Mouse (Mus musculus) MEL (cell line): Measurements from ENCODE around the gene Ptgs1. TPM values are rescaled to one million over a fixed set of nuclear protein-coding genes. Genes with fewer than 3 reads are reported as not detected.

Source experiments
- DNase-seq: peaks from one replicate; pipeline ENCODE4 v3.0.0; 2011; ENCODE audit warnings: low read depth, low spot score
- H3K27ac ChIP-seq: 2 replicates; pipeline ENCODE4 v1.5.1; 2012; ENCODE audit warnings: low read depth, mild to moderate bottlenecking, control low read depth, low read length, moderate library complexity; ENCODE audit not compliant: control insufficient read depth
- H3K27me3 ChIP-seq, 2 experiments: fragments of 150-350 bp in 1 of 2; sonication (generic) in 1 of 2; 2 replicates each; pipeline ENCODE4 v1.6.1; 2012; ENCODE audit warnings: low read length in 2 of 2, mild to moderate bottlenecking in 2 of 2, improper control_type of control experiment in 1 of 2, moderate library complexity in 1 of 2; ENCODE audit not compliant: insufficient read depth in 2 of 2, control insufficient read depth in 1 of 2
- H3K36me3 ChIP-seq, 2 experiments: 2 replicates each; pipeline ENCODE4 v1.6.1; 2012 to 2014; ENCODE audit warnings: low read length in 2 of 2, improper control_type of control experiment in 1 of 2, inconsistent platforms in 1 of 2, mild to moderate bottlenecking in 1 of 2; ENCODE audit not compliant: insufficient read depth in 2 of 2, control insufficient read depth in 1 of 2
- H3K4me1 ChIP-seq, 2 experiments: fragments of 150-350 bp in 1 of 2; sonication (generic) in 1 of 2; 2 replicates each; pipeline ENCODE4 v1.6.1; 2012; ENCODE audit warnings: low read length in 2 of 2, improper control_type of control experiment in 1 of 2, mild to moderate bottlenecking in 1 of 2; ENCODE audit not compliant: insufficient read depth in 2 of 2, control insufficient read depth in 1 of 2
- H3K4me3 ChIP-seq, 2 experiments: fragments of 150-350 bp in 1 of 2; sonication (generic) in 1 of 2; 2 replicates each; pipeline ENCODE4 v1.5.1; 2012; ENCODE audit warnings: low read depth in 2 of 2, low read length in 2 of 2, mild to moderate bottlenecking in 2 of 2, moderate library complexity in 2 of 2, control low read depth in 1 of 2, improper control_type of control experiment in 1 of 2; ENCODE audit not compliant: control insufficient read depth in 1 of 2, insufficient read depth in 1 of 2
- H3K79me2 ChIP-seq: 2 replicates; pipeline ENCODE4 v1.6.1; 2012; ENCODE audit warnings: mild to moderate bottlenecking, low read length, moderate library complexity; ENCODE audit not compliant: control insufficient read depth, poor library complexity, insufficient read depth
- H3K9ac ChIP-seq: 2 replicates; pipeline ENCODE4 v1.6.1; 2012; ENCODE audit warnings: low read depth, mild to moderate bottlenecking, control low read depth, low read length, moderate library complexity; ENCODE audit not compliant: control insufficient read depth, poor library complexity, severe bottlenecking
- H3K9me3 ChIP-seq: fragments of 150-350 bp; sonication (generic); replicated peaks from 2 replicates; pipeline ENCODE4 v1.6.1; 2012; ENCODE audit warnings: mild to moderate bottlenecking, low read length, improper control_type of control experiment, moderate library complexity; ENCODE audit not compliant: insufficient read depth
- CHD1 ChIP-seq: IDR thresholded peaks from 2 replicates; pipeline ENCODE4 v1.6.1; 2012; ENCODE audit warnings: low read depth, mild to moderate bottlenecking, inconsistent platforms, low read length, improper control_type of control experiment
- CHD2 ChIP-seq: IDR thresholded peaks from 2 replicates; pipeline ENCODE4 v1.6.1; 2011; ENCODE audit warnings: low read length, improper control_type of control experiment
- CTCF ChIP-seq, 3 experiments: IDR thresholded peaks in 2 of 3; conservative IDR thresholded peaks in 1 of 3; 2 replicates each; pipeline ENCODE4 v1.5.1; 2011 to 2012; ENCODE audit warnings: low read length in 3 of 3, low read depth in 2 of 3, mild to moderate bottlenecking in 2 of 3, improper control_type of control experiment in 1 of 3, inconsistent platforms in 1 of 3, mixed read lengths in 1 of 3, moderate library complexity in 1 of 3; ENCODE audit not compliant: control insufficient read depth in 1 of 3, insufficient read depth in 1 of 3, poor library complexity in 1 of 3, severe bottlenecking in 1 of 3
- EP300 ChIP-seq, 2 experiments: IDR thresholded peaks; 2 replicates each; pipeline ENCODE4 v1.6.1; 2011; ENCODE audit warnings: improper control_type of control experiment in 2 of 2, low read length in 2 of 2, low read depth in 1 of 2, mild to moderate bottlenecking in 1 of 2
- ETS1 ChIP-seq: IDR thresholded peaks from 2 replicates; pipeline ENCODE4 v1.6.1; 2012; ENCODE audit warnings: low read depth, mild to moderate bottlenecking, inconsistent platforms, low read length, improper control_type of control experiment, moderate library complexity
- GATA1 ChIP-seq: IDR thresholded peaks from 2 replicates; pipeline ENCODE4 v1.6.1; 2011; ENCODE audit warnings: low read depth, low read length, improper control_type of control experiment
- KAT2A ChIP-seq: conservative IDR thresholded peaks from 2 replicates; pipeline ENCODE4 v1.6.1; 2012; ENCODE audit warnings: low read depth, low read length, improper control_type of control experiment, inconsistent platforms
- MAX ChIP-seq: IDR thresholded peaks from 2 replicates; pipeline ENCODE4 v1.6.1; 2011; ENCODE audit warnings: low read length, improper control_type of control experiment
- MEF2A ChIP-seq: IDR thresholded peaks from 2 replicates; pipeline ENCODE4 v1.6.1; 2014; ENCODE audit warnings: low read depth, mild to moderate bottlenecking, inconsistent platforms, low read length, improper control_type of control experiment; ENCODE audit not compliant: poor library complexity, insufficient replicate concordance, severe bottlenecking; ENCODE audit errors: extremely low read depth
- MYB ChIP-seq: IDR thresholded peaks from 2 replicates; pipeline ENCODE4 v1.6.1; 2011; ENCODE audit warnings: mild to moderate bottlenecking, low read depth, low read length, improper control_type of control experiment
- MYC ChIP-seq: IDR thresholded peaks from 2 replicates; pipeline ENCODE4 v1.6.1; 2011; ENCODE audit warnings: low read depth, mild to moderate bottlenecking, low read length, improper control_type of control experiment, moderate library complexity
- NELFE ChIP-seq: IDR thresholded peaks from 2 replicates; pipeline ENCODE4 v1.6.1; 2011; ENCODE audit warnings: low read depth, low read length, improper control_type of control experiment
- NRF1 ChIP-seq: IDR thresholded peaks from 2 replicates; pipeline ENCODE4 v1.6.1; 2014; ENCODE audit warnings: low read depth, mild to moderate bottlenecking, inconsistent platforms, low read length, improper control_type of control experiment, moderate library complexity; ENCODE audit not compliant: poor library complexity, insufficient read depth, severe bottlenecking
- POLR2AphosphoS2 ChIP-seq: IDR thresholded peaks from 2 replicates; pipeline ENCODE4 v1.6.1; 2011; ENCODE audit warnings: low read length, improper control_type of control experiment
- POLR2AphosphoS5 ChIP-seq: IDR thresholded peaks from 2 replicates; pipeline ENCODE4 v1.6.1; 2012; ENCODE audit warnings: low read depth, borderline replicate concordance, mild to moderate bottlenecking, inconsistent platforms, low read length, moderate library complexity, mixed read lengths
- RCOR1 ChIP-seq: IDR thresholded peaks from 2 replicates; pipeline ENCODE4 v1.6.1; 2012; ENCODE audit warnings: low read depth, mild to moderate bottlenecking, inconsistent platforms, low read length, improper control_type of control experiment
- SIN3A ChIP-seq: IDR thresholded peaks from 2 replicates; pipeline ENCODE4 v1.6.1; 2012; ENCODE audit warnings: low read length, improper control_type of control experiment, inconsistent platforms
- SMC3 ChIP-seq: IDR thresholded peaks from 2 replicates; pipeline ENCODE4 v1.6.1; 2011; ENCODE audit warnings: low read depth, low read length, improper control_type of control experiment
- TAL1 ChIP-seq: IDR thresholded peaks from 2 replicates; pipeline ENCODE4 v1.6.1; 2012; ENCODE audit warnings: mild to moderate bottlenecking, inconsistent platforms, low read length, moderate library complexity, mixed read lengths
- TCF12 ChIP-seq: IDR thresholded peaks from 2 replicates; pipeline ENCODE4 v1.6.1; 2014; ENCODE audit warnings: low read depth, mild to moderate bottlenecking, inconsistent platforms, low read length, improper control_type of control experiment, moderate library complexity
- UBTF ChIP-seq: IDR thresholded peaks from 2 replicates; pipeline ENCODE4 v1.6.1; 2012; ENCODE audit warnings: low read depth, mild to moderate bottlenecking, inconsistent platforms, low read length, improper control_type of control experiment, moderate library complexity, borderline replicate concordance; ENCODE audit not compliant: insufficient read depth
- USF2 ChIP-seq, 2 experiments: IDR thresholded peaks; 2 replicates each; pipeline ENCODE4 v1.6.1; 2011 to 2012; ENCODE audit warnings: improper control_type of control experiment in 2 of 2, low read length in 2 of 2, borderline replicate concordance in 1 of 2, inconsistent platforms in 1 of 2, low read depth in 1 of 2, mild to moderate bottlenecking in 1 of 2; ENCODE audit not compliant: insufficient read depth in 1 of 2
- ZC3H11A ChIP-seq: IDR thresholded peaks from 2 replicates; pipeline ENCODE4 v1.6.1; 2012; ENCODE audit warnings: low read depth, mild to moderate bottlenecking, inconsistent platforms, low read length, improper control_type of control experiment
- ZMIZ1 ChIP-seq: IDR thresholded peaks from 2 replicates; pipeline ENCODE4 v1.6.1; 2012; ENCODE audit warnings: low read depth, mild to moderate bottlenecking, inconsistent platforms, low read length, improper control_type of control experiment, moderate library complexity
- ZNF384 ChIP-seq: IDR thresholded peaks from 2 replicates; pipeline ENCODE4 v1.6.1; 2012; ENCODE audit warnings: low read depth, mild to moderate bottlenecking, inconsistent platforms, low read length, improper control_type of control experiment
- polyA plus RNA-seq, 2 experiments: library from polyadenylated mRNA; stranded (reverse) in 1 of 2; unstranded in 1 of 2; fragments of >175 nt in 1 of 2; fragments of >200 nt in 1 of 2; gene quantifications; 2 replicates each; pipeline versions ENCODE4 v1.2.1 to v1.2.4; 2012; ENCODE audit warnings: low replicate concordance in 2 of 2, low read depth in 1 of 2; ENCODE audit not compliant: insufficient read length in 2 of 2, insufficient read depth in 1 of 2, missing spikeins in 1 of 2
- total RNA-seq: library from RNA; depleted of rRNA; stranded (reverse); fragments of 300-350 nt; gene quantifications from 2 replicates; pipeline ENCODE4 v1.2.3, GENCODE M21; 2012

The Ptgs1 gene
- total and polyA plus RNA-seq, 3 experiments, result 3.9 to 20.0 TPM; not detected in 1

GRCm38 (mm10) chr2:36216953-36217573 lies 13.2 kb upstream of the Ptgs1 start:
- peak overlapping the region; percentile 40; the same call in 1 of the 2 replicates for H3K27ac ChIP-seq
- no peak overlapping the region for H3K4me3 ChIP-seq

GRCm38 (mm10) chr2:36217692-36218233 lies 12.5 kb upstream of the Ptgs1 start:
- H3K36me3 ChIP-seq, result peaks cover 0 to 10% of the 10 kb centered on the region in 2 experiments; a peak in 2 of 4 replicates
- no peak for TF ChIP-seq CHD2
- TF ChIP-seq ETS1, result no peak
- no peak for TF ChIP-seq NRF1
- no peak for TF ChIP-seq CHD1
- no peak for TF ChIP-seq EP300 (IDR thresholded peaks at IDR 0.05; ENCODE audit: low read depth in 1 of 2, low read length in 2 of 2)
- no peak for TF ChIP-seq USF2 (IDR thresholded peaks at IDR 0.05; ENCODE audit: borderline replicate concordance in 1 of 2, insufficient read depth in 1 of 2, low read depth in 1 of 2, low read length in 2 of 2)
- TF ChIP-seq MEF2A, result no peak
- TF ChIP-seq UBTF, result no peak
- TF ChIP-seq ZNF384, result no peak
- TF ChIP-seq MAX, result no peak
- no peak for TF ChIP-seq TCF12
- TF ChIP-seq SIN3A, result no peak
- no peak for TF ChIP-seq NELFE
- TF ChIP-seq RCOR1, result no peak
- TF ChIP-seq, all 39 proteins: peak for 0
- Histone ChIP-seq H3K27me3 (no peaks in the 10 kb centered on the region), H3K9ac (no peak overlapping the region), H3K27ac (no peak overlapping the region), H3K4me1 (peaks cover 9 to 26% of the 10 kb centered on the region in 2 experiments), H3K79me2 (no peaks in the 10 kb centered on the region), H3K4me3 (no peak overlapping the region), H3K9me3 (no peaks in the 10 kb centered on the region)
- no peak for DNase-seq

More at GRCm38 (mm10) chr2:36216953-36217573, 13.2 kb upstream of the Ptgs1 start:
- Histone ChIP-seq H3K4me1 (peaks cover 9 to 25% of the 10 kb centered on the region in 2 experiments), H3K79me2 (no peaks in the 10 kb centered on the region), H3K36me3 (peaks cover 0 to 10% of the 10 kb centered on the region in 2 experiments; a peak in 2 of 4 replicates), H3K9ac (peak overlapping the region; percentile 20), H3K9me3 (no peaks in the 10 kb centered on the region), H3K27me3 (no peaks in the 10 kb centered on the region)
- TF ChIP-seq ZMIZ1 (no peak), RCOR1 (no peak), TAL1 (no peak), CTCF (IDR thresholded peaks at IDR 0.05 in 2 of 3, conservative IDR thresholded peaks at IDR 0.05 in 1 of 3; ENCODE audit: control insufficient read depth in 1 of 3, insufficient read depth in 1 of 3, low read depth in 2 of 3, low read length in 3 of 3, poor library complexity in 1 of 3, severe bottlenecking in 1 of 3) (no peak), GATA1 (no peak), ZC3H11A (no peak), SMC3 (no peak), POLR2AphosphoS5 (no peak), CHD1 (no peak), MYB (no peak), NELFE (no peak), KAT2A (no peak), MAX (no peak), ZNF384 (no peak), POLR2AphosphoS2 (no peak), MEF2A (no peak), MYC (no peak), NRF1 (no peak)
- no peak for DNase-seq
